Mouse (Mus musculus) MEL (cell line): ENCODE data around the gene Acot13. TPM values are rescaled to one million over a fixed set of nuclear protein-coding genes. Genes with fewer than 3 reads are reported as not detected.

ENCODE experiments used
- DNase-seq: peaks from one replicate; pipeline ENCODE4 v3.0.0; 2011; ENCODE audit warnings: low read depth, low spot score
- H3K27ac ChIP-seq: 2 replicates; pipeline ENCODE4 v1.5.1; 2012; ENCODE audit warnings: low read depth, mild to moderate bottlenecking, control low read depth, low read length, moderate library complexity; ENCODE audit not compliant: control insufficient read depth
- H3K27me3 ChIP-seq, 2 experiments: fragments of 150-350 bp in 1 of 2; sonication (generic) in 1 of 2; 2 replicates each; pipeline ENCODE4 v1.6.1; 2012; ENCODE audit warnings: low read length in 2 of 2, mild to moderate bottlenecking in 2 of 2, improper control_type of control experiment in 1 of 2, moderate library complexity in 1 of 2; ENCODE audit not compliant: insufficient read depth in 2 of 2, control insufficient read depth in 1 of 2
- H3K36me3 ChIP-seq, 2 experiments: 2 replicates each; pipeline ENCODE4 v1.6.1; 2012 to 2014; ENCODE audit warnings: low read length in 2 of 2, improper control_type of control experiment in 1 of 2, inconsistent platforms in 1 of 2, mild to moderate bottlenecking in 1 of 2; ENCODE audit not compliant: insufficient read depth in 2 of 2, control insufficient read depth in 1 of 2
- H3K4me1 ChIP-seq, 2 experiments: fragments of 150-350 bp in 1 of 2; sonication (generic) in 1 of 2; 2 replicates each; pipeline ENCODE4 v1.6.1; 2012; ENCODE audit warnings: low read length in 2 of 2, improper control_type of control experiment in 1 of 2, mild to moderate bottlenecking in 1 of 2; ENCODE audit not compliant: insufficient read depth in 2 of 2, control insufficient read depth in 1 of 2
- H3K4me3 ChIP-seq, 2 experiments: fragments of 150-350 bp in 1 of 2; sonication (generic) in 1 of 2; 2 replicates each; pipeline ENCODE4 v1.5.1; 2012; ENCODE audit warnings: low read depth in 2 of 2, low read length in 2 of 2, mild to moderate bottlenecking in 2 of 2, moderate library complexity in 2 of 2, control low read depth in 1 of 2, improper control_type of control experiment in 1 of 2; ENCODE audit not compliant: control insufficient read depth in 1 of 2, insufficient read depth in 1 of 2
- H3K79me2 ChIP-seq: 2 replicates; pipeline ENCODE4 v1.6.1; 2012; ENCODE audit warnings: mild to moderate bottlenecking, low read length, moderate library complexity; ENCODE audit not compliant: control insufficient read depth, poor library complexity, insufficient read depth
- H3K9ac ChIP-seq: 2 replicates; pipeline ENCODE4 v1.6.1; 2012; ENCODE audit warnings: low read depth, mild to moderate bottlenecking, control low read depth, low read length, moderate library complexity; ENCODE audit not compliant: control insufficient read depth, poor library complexity, severe bottlenecking
- H3K9me3 ChIP-seq: fragments of 150-350 bp; sonication (generic); replicated peaks from 2 replicates; pipeline ENCODE4 v1.6.1; 2012; ENCODE audit warnings: mild to moderate bottlenecking, low read length, improper control_type of control experiment, moderate library complexity; ENCODE audit not compliant: insufficient read depth
- BHLHE40 ChIP-seq: IDR thresholded peaks from 2 replicates; pipeline ENCODE4 v1.6.1; 2012; ENCODE audit warnings: low read depth, mild to moderate bottlenecking, inconsistent platforms, low read length, improper control_type of control experiment, borderline replicate concordance
- CHD1 ChIP-seq: IDR thresholded peaks from 2 replicates; pipeline ENCODE4 v1.6.1; 2012; ENCODE audit warnings: low read depth, mild to moderate bottlenecking, inconsistent platforms, low read length, improper control_type of control experiment
- CHD2 ChIP-seq: IDR thresholded peaks from 2 replicates; pipeline ENCODE4 v1.6.1; 2011; ENCODE audit warnings: low read length, improper control_type of control experiment
- CTCF ChIP-seq, 3 experiments: IDR thresholded peaks in 2 of 3; conservative IDR thresholded peaks in 1 of 3; 2 replicates each; pipeline ENCODE4 v1.5.1; 2011 to 2012; ENCODE audit warnings: low read length in 3 of 3, low read depth in 2 of 3, mild to moderate bottlenecking in 2 of 3, improper control_type of control experiment in 1 of 3, inconsistent platforms in 1 of 3, mixed read lengths in 1 of 3, moderate library complexity in 1 of 3; ENCODE audit not compliant: control insufficient read depth in 1 of 3, insufficient read depth in 1 of 3, poor library complexity in 1 of 3, severe bottlenecking in 1 of 3
- ELF1 ChIP-seq: IDR thresholded peaks from 2 replicates; pipeline ENCODE4 v1.6.1; 2014; ENCODE audit warnings: low read depth, mild to moderate bottlenecking, inconsistent platforms, low read length, improper control_type of control experiment, moderate library complexity
- GABPA ChIP-seq: IDR thresholded peaks from 2 replicates; pipeline ENCODE4 v1.6.1; 2012; ENCODE audit warnings: low read depth, mild to moderate bottlenecking, inconsistent platforms, low read length, improper control_type of control experiment, moderate library complexity
- GATA1 ChIP-seq: IDR thresholded peaks from 2 replicates; pipeline ENCODE4 v1.6.1; 2011; ENCODE audit warnings: low read depth, low read length, improper control_type of control experiment
- HCFC1 ChIP-seq: IDR thresholded peaks from 2 replicates; pipeline ENCODE4 v1.6.1; 2012; ENCODE audit warnings: low read depth, mild to moderate bottlenecking, inconsistent platforms, low read length, improper control_type of control experiment, moderate library complexity
- JUND ChIP-seq: IDR thresholded peaks from 2 replicates; pipeline ENCODE4 v1.6.1; 2011; ENCODE audit warnings: low read depth, mild to moderate bottlenecking, improper control_type of control experiment, low read length
- KAT2A ChIP-seq: conservative IDR thresholded peaks from 2 replicates; pipeline ENCODE4 v1.6.1; 2012; ENCODE audit warnings: low read depth, low read length, improper control_type of control experiment, inconsistent platforms
- MAFK ChIP-seq: IDR thresholded peaks from 2 replicates; pipeline ENCODE4 v1.6.1; 2011; ENCODE audit warnings: low read depth, mild to moderate bottlenecking, low read length, improper control_type of control experiment, borderline replicate concordance
- MAX ChIP-seq: IDR thresholded peaks from 2 replicates; pipeline ENCODE4 v1.6.1; 2011; ENCODE audit warnings: low read length, improper control_type of control experiment
- MAZ ChIP-seq: IDR thresholded peaks from 2 replicates; pipeline ENCODE4 v1.6.1; 2012; ENCODE audit warnings: low read depth, mild to moderate bottlenecking, inconsistent platforms, low read length, improper control_type of control experiment
- MEF2A ChIP-seq: IDR thresholded peaks from 2 replicates; pipeline ENCODE4 v1.6.1; 2014; ENCODE audit warnings: low read depth, mild to moderate bottlenecking, inconsistent platforms, low read length, improper control_type of control experiment; ENCODE audit not compliant: poor library complexity, insufficient replicate concordance, severe bottlenecking; ENCODE audit errors: extremely low read depth
- MYB ChIP-seq: IDR thresholded peaks from 2 replicates; pipeline ENCODE4 v1.6.1; 2011; ENCODE audit warnings: mild to moderate bottlenecking, low read depth, low read length, improper control_type of control experiment
- MYC ChIP-seq: IDR thresholded peaks from 2 replicates; pipeline ENCODE4 v1.6.1; 2011; ENCODE audit warnings: low read depth, mild to moderate bottlenecking, low read length, improper control_type of control experiment, moderate library complexity
- NELFE ChIP-seq: IDR thresholded peaks from 2 replicates; pipeline ENCODE4 v1.6.1; 2011; ENCODE audit warnings: low read depth, low read length, improper control_type of control experiment
- NRF1 ChIP-seq: IDR thresholded peaks from 2 replicates; pipeline ENCODE4 v1.6.1; 2014; ENCODE audit warnings: low read depth, mild to moderate bottlenecking, inconsistent platforms, low read length, improper control_type of control experiment, moderate library complexity; ENCODE audit not compliant: poor library complexity, insufficient read depth, severe bottlenecking
- POLR2A ChIP-seq, 2 experiments: IDR thresholded peaks; 2 replicates each; pipeline ENCODE4 v1.6.1; 2011 to 2012; ENCODE audit warnings: low read length in 2 of 2, mild to moderate bottlenecking in 2 of 2, control low read depth in 1 of 2, improper control_type of control experiment in 1 of 2, low read depth in 1 of 2, moderate library complexity in 1 of 2; ENCODE audit not compliant: control insufficient read depth in 1 of 2, insufficient read depth in 1 of 2, poor library complexity in 1 of 2
- POLR2AphosphoS2 ChIP-seq: IDR thresholded peaks from 2 replicates; pipeline ENCODE4 v1.6.1; 2011; ENCODE audit warnings: low read length, improper control_type of control experiment
- POLR2AphosphoS5 ChIP-seq: IDR thresholded peaks from 2 replicates; pipeline ENCODE4 v1.6.1; 2012; ENCODE audit warnings: low read depth, borderline replicate concordance, mild to moderate bottlenecking, inconsistent platforms, low read length, moderate library complexity, mixed read lengths
- RAD21 ChIP-seq: IDR thresholded peaks from 2 replicates; pipeline ENCODE4 v1.6.1; 2011; ENCODE audit warnings: mild to moderate bottlenecking, low read depth, low read length, improper control_type of control experiment
- RCOR1 ChIP-seq: IDR thresholded peaks from 2 replicates; pipeline ENCODE4 v1.6.1; 2012; ENCODE audit warnings: low read depth, mild to moderate bottlenecking, inconsistent platforms, low read length, improper control_type of control experiment
- SIN3A ChIP-seq: IDR thresholded peaks from 2 replicates; pipeline ENCODE4 v1.6.1; 2012; ENCODE audit warnings: low read length, improper control_type of control experiment, inconsistent platforms
- SMC3 ChIP-seq: IDR thresholded peaks from 2 replicates; pipeline ENCODE4 v1.6.1; 2011; ENCODE audit warnings: low read depth, low read length, improper control_type of control experiment
- TAL1 ChIP-seq: IDR thresholded peaks from 2 replicates; pipeline ENCODE4 v1.6.1; 2012; ENCODE audit warnings: mild to moderate bottlenecking, inconsistent platforms, low read length, moderate library complexity, mixed read lengths
- TBP ChIP-seq: IDR thresholded peaks from 2 replicates; pipeline ENCODE4 v1.8.0; 2011; ENCODE audit warnings: low read depth, low read length, improper control_type of control experiment
- TCF12 ChIP-seq: IDR thresholded peaks from 2 replicates; pipeline ENCODE4 v1.6.1; 2014; ENCODE audit warnings: low read depth, mild to moderate bottlenecking, inconsistent platforms, low read length, improper control_type of control experiment, moderate library complexity
- UBTF ChIP-seq: IDR thresholded peaks from 2 replicates; pipeline ENCODE4 v1.6.1; 2012; ENCODE audit warnings: low read depth, mild to moderate bottlenecking, inconsistent platforms, low read length, improper control_type of control experiment, moderate library complexity, borderline replicate concordance; ENCODE audit not compliant: insufficient read depth
- USF1 ChIP-seq: IDR thresholded peaks from 2 replicates; pipeline ENCODE4 v1.6.1; 2014; ENCODE audit warnings: low read depth, mild to moderate bottlenecking, inconsistent platforms, low read length, improper control_type of control experiment, moderate library complexity
- USF2 ChIP-seq, 2 experiments: IDR thresholded peaks; 2 replicates each; pipeline ENCODE4 v1.6.1; 2011 to 2012; ENCODE audit warnings: improper control_type of control experiment in 2 of 2, low read length in 2 of 2, borderline replicate concordance in 1 of 2, inconsistent platforms in 1 of 2, low read depth in 1 of 2, mild to moderate bottlenecking in 1 of 2; ENCODE audit not compliant: insufficient read depth in 1 of 2
- ZC3H11A ChIP-seq: IDR thresholded peaks from 2 replicates; pipeline ENCODE4 v1.6.1; 2012; ENCODE audit warnings: low read depth, mild to moderate bottlenecking, inconsistent platforms, low read length, improper control_type of control experiment
- ZKSCAN1 ChIP-seq: IDR thresholded peaks from 2 replicates; pipeline ENCODE4 v1.6.1; 2012; ENCODE audit warnings: low read depth, mild to moderate bottlenecking, inconsistent platforms, low read length, improper control_type of control experiment, moderate library complexity
- ZMIZ1 ChIP-seq: IDR thresholded peaks from 2 replicates; pipeline ENCODE4 v1.6.1; 2012; ENCODE audit warnings: low read depth, mild to moderate bottlenecking, inconsistent platforms, low read length, improper control_type of control experiment, moderate library complexity
- ZNF384 ChIP-seq: IDR thresholded peaks from 2 replicates; pipeline ENCODE4 v1.6.1; 2012; ENCODE audit warnings: low read depth, mild to moderate bottlenecking, inconsistent platforms, low read length, improper control_type of control experiment
- polyA plus RNA-seq, 2 experiments: library from polyadenylated mRNA; stranded (reverse) in 1 of 2; unstranded in 1 of 2; fragments of >175 nt in 1 of 2; fragments of >200 nt in 1 of 2; gene quantifications; 2 replicates each; pipeline versions ENCODE4 v1.2.1 to v1.2.4; 2012; ENCODE audit warnings: low replicate concordance in 2 of 2, low read depth in 1 of 2; ENCODE audit not compliant: insufficient read length in 2 of 2, insufficient read depth in 1 of 2, missing spikeins in 1 of 2
- total RNA-seq: library from RNA; depleted of rRNA; stranded (reverse); fragments of 300-350 nt; gene quantifications from 2 replicates; pipeline ENCODE4 v1.2.3, GENCODE M21; 2012; rRNA removed

Acot13 gene
- 45.7 and 51.8 TPM in 2 replicates for total RNA-seq
- polyA plus RNA-seq, result 10 to 100 TPM in 1 of 2 experiments, not detected in 1; 57.3 TPM

GRCm38 (mm10) chr13:24831353-24832130 is at the start of gene Acot13, which contains the start of gene Tdp2:
TSS of gene Acot13 (minus strand) at chr13:24831540.
TSS of gene Tdp2 (plus strand) at chr13:24831679.
- peak within 1 kb of the TSS; percentile 83 for H3K27ac ChIP-seq
- H3K79me2 ChIP-seq, result peaks cover 50% of the 10 kb centered on the region
- peak; percentile 97 for DNase-seq
- no peaks in the 10 kb centered on the region for H3K27me3 ChIP-seq
- peaks cover 8 to 24% of the 10 kb centered on the region in 2 experiments for H3K36me3 ChIP-seq
- no peaks in the 10 kb centered on the region for H3K9me3 ChIP-seq
- H3K4me1 ChIP-seq, result no peaks in the 10 kb centered on the region; a peak in 3 of 4 replicates
- peak within 1 kb of the TSS; percentile 99 for H3K9ac ChIP-seq
- peak within 1 kb of the TSS; percentile 95 to 97 for H3K4me3 ChIP-seq
- TF ChIP-seq SMC3 (no peak), MYB (no peak), NRF1 (peak; percentile 93), KAT2A (no peak), MAZ (peak; percentile 64; the same call in 1 of the 2 replicates), GATA1 (no peak), POLR2A (IDR thresholded peaks at IDR 0.05; ENCODE audit: control insufficient read depth in 1 of 2, insufficient read depth in 1 of 2, low read depth in 1 of 2, low read length in 2 of 2, poor library complexity in 1 of 2) (peak; percentile 95 to 98), POLR2AphosphoS2 (peak; percentile 93), TBP (peak; percentile 53; the same call in 1 of the 2 replicates), RCOR1 (no peak), SIN3A (peak; percentile 77; the same call in 1 of the 2 replicates), CTCF (IDR thresholded peaks at IDR 0.05 in 2 of 3, conservative IDR thresholded peaks at IDR 0.05 in 1 of 3; ENCODE audit: control insufficient read depth in 1 of 3, insufficient read depth in 1 of 3, low read depth in 2 of 3, low read length in 3 of 3, poor library complexity in 1 of 3, severe bottlenecking in 1 of 3) (0 out of 6 replicates have a peak, but pooled peaks of 1 of the 3 experiments have one; percentile 0), RAD21 (no peak), TCF12 (peak; percentile 62), CHD2 (peak; percentile 65), ELF1 (peak; percentile 60; the same call in 1 of the 2 replicates), MYC (no peak; the same call in 1 of the 2 replicates), NELFE (peak; percentile 97), ZMIZ1 (peak; percentile 87), USF1 (peak; percentile 45), CHD1 (no peak), BHLHE40 (no peak), GABPA (no peak), HCFC1 (peak; percentile 85), ZKSCAN1 (no peak), MAX (peak; percentile 15; the same call in 1 of the 2 replicates), ZNF384 (no peak), MAFK (no peak), POLR2AphosphoS5 (no peak), MEF2A (no peak), JUND (no peak), TAL1 (no peak), USF2 (IDR thresholded peaks at IDR 0.05; ENCODE audit: borderline replicate concordance in 1 of 2, insufficient read depth in 1 of 2, low read depth in 1 of 2, low read length in 2 of 2) (no peak), ZC3H11A (no peak), UBTF (peak; percentile 81; the same call in 1 of the 2 replicates)
